Mouse (Mus musculus): ENCODE results near the gene Pink1. TPM values are rescaled to one million over a fixed set of nuclear protein-coding genes. Genes with fewer than 3 reads are reported as not detected.

Pink1 gene
- total RNA-seq, 2 experiments from 2014 or later = 193 to 198 TPM

DNA sequence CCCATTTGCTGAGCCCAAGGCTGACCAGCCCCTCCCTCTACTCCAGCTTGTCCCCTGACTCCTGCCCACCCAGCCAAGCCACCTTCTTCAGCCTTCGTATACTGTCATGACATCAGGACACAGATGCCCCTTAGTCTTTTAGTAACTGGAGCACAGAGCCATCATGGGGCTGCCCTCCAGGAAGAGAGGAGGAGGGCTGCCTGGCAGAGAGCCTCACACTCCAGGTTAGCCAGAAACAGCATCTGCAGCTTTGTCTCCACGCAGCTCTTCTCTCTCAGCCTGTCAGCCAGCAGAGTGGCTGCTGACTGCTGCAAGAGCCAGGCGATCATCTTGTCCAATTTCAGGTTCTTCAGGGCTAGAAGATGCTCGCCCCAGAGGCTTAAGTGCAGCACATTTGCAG lies 12.3 kb downstream of the Pink1 start:
- no peak for DNase-seq (ENCODE audit: low spot score in 2 of 2)

DNA sequence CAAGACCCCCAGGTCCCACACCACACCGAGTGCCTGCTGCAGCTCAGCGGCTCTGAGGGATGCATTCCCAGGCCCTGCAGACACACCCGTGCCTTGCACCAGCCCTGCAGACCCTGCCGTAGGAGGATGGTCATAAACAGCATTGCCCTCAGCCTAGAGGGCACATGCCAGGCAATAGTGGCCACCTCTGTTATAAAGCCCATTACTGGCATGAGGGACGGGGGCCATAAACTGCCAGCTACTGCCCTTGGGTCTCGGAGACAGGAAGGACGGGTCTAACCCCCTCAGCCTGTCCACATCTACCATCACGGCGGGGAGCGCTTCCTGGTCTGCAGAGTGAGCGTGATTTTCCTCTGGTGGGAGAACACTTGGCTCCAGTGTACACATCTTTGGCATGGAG lies 13.1 kb downstream of the Pink1 start:
- no peak for DNase-seq (ENCODE audit: low spot score in 2 of 2)

DNA sequence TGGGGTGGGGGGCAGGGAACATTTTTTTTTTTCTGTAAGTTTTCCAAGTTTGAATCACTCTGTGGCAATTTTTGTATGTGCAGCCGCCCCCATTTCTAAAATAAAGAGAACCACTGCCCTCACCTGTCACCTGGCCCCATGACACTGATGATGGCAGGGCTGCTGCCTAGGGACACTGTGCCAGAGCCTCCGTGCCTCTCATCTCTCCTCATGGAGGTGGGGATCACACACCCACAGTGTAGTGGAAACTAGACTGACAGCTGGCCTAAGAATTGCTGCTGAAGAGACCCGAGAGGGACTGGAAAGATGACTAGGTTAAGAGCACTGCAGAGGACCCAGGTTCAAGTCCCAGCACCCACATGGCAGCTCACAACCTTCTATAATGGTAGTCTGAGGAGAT lies 14.0 kb downstream of the Pink1 start:
- DNase-seq (ENCODE audit: low spot score in 2 of 2) = no peak

DNA sequence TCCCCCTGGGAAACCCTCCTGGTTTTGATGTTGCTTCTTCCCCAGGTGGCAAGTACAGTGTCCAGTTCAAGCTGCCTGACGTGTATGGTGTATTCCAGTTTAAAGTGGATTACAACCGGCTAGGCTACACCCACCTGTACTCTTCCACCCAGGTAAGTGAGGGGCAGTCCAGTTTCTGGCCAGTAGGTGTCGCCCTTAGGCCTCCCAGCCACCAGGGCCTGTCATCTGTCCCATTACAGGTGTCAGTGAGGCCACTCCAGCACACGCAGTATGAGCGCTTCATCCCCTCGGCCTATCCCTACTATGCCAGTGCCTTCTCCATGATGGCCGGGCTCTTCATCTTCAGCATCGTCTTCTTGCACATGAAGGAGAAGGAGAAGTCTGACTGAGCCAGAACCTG lies 14.5 kb downstream of the Pink1 start:
- peak in 1 of 2 experiments; percentile 39 for DNase-seq (ENCODE audit: low spot score in 2 of 2)

DNA sequence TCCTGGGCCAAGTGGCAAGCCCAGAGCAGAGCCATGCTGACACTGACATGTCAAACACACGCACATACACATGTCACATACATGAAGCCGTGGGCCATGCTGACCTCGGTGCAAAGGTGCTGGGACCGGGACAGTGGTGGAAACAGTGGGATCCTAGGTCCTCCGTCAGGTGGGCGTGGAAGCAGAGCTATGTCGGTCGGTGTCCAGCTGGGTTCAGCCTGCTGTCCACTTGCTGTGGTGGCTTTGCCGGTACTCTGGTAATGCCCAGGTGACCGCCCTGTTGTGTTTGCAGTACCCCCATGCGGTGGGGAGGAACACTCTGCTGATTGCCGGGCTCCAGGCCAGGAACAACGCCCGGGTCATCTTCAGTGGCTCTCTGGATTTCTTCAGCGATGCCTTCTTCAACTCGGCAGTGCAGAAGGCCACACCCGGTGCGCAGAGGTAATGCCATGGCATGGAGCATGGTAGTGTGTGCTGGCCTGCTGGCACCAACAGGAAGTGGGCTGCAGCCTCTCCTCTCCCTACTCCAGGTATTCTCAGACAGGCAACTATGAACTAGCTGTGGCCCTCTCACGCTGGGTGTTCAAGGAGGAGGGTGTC lies 15.7 kb downstream of the Pink1 start:
- no peak for DNase-seq (ENCODE audit: low spot score in 2 of 2)

DNA sequence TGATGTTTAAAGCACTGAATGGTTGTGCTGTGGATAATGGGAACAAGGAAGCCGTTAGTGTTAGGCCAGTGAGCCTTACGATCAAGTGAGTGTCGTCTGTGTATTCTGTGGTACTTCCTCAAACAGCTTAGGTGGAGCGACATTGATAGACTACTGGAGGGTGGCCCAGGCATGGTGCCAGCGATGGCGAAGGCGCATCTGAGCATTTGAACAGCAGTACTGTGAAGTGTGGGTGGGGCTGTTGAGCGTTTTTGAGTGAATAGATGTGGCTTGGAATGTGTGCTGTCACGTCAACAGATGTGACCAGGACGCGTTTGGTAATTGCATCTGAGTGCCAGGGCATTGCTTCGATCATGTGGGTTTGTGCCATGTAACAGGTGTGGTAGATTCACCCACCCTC lies 18.4 kb downstream of the Pink1 start:
- no peak for DNase-seq (ENCODE audit: low spot score in 2 of 2)

DNA sequence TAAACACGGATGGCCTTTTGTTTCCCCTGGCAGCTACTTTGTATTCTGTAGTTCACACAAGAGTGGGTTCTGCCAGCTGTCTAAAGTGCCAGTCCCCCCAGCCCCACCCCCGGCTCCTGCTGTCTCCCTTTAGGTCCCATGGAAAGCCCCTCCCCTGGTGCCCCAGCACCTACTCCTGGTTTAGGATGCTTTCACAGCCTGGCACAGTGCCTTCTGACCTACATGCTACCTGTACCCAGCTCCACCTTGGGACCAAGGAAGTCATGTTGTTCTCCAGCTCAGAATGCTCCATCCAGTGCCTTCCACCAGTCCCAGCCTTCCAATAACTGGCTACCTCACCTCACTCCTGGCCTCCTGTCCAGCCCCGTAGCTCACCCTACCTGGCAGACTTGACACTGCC lies 19.1 kb downstream of the Pink1 start:
- no peak for DNase-seq (ENCODE audit: low spot score in 2 of 2)

DNA sequence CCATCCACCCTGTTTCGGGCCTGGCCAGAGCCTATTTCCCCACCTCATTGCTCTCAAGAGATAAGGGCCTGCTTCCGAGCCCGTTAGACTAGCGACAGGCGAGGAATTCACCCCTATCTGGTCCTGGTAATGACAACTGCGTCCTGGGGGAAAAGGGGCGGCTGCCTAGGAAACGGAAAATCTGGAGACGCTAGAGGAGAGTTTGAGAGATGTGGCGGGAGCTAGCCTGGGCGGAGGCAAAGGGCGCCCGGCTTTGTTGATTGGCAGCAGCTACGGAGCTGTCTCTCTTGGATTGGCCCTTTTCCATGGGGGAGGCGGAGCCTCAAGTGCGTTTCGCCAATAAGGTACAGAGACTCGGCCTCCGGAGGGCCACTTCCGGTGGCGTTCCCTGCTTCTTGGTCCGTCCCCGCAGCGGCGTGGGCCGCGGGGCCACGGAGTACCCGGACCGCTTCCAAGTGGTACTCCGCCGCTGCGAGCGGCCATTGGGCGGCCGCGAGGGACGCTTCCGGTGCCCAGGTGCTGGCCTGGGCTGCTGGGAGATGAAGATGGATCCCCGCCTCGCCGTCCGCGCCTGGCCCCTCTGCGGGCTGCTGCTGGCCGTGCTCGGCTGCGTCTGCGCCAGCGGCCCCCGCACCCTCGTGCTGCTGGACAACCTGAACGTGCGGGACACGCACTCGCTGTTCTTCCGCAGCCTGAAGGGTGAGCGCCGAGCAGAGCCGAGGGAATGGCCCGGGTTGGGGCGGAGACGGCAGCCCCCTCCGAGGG lies 21.6 kb downstream of the Pink1 start, which contains the start of gene Ddost:
Ddost (plus strand) TSS at position 391 of the 765 bp plus-strand sequence.
- DNase-seq (ENCODE audit: low spot score in 2 of 2) = peak; percentile 89 to 92

DNA sequence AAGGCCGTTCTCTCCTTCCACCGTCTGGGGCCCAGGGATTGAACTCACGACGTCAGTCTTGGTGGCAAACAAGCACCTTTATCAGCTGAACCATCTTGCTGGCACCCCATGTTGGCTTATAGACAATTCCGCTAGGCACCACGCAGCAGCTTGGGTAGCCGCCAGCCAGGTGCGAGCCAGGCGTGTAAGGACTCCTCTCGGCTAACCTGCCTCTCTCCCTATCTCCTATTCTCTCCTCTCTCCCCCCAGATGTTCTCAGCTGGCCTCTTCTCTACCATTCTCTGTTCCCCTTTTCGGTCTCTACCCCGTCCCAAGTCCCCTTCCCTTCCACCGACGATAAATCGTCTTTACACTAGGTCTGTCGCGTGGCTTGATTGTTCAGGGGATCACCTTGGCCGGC lies 22.4 kb downstream of the Pink1 start:
- no peak for DNase-seq (ENCODE audit: low spot score in 2 of 2)

DNA sequence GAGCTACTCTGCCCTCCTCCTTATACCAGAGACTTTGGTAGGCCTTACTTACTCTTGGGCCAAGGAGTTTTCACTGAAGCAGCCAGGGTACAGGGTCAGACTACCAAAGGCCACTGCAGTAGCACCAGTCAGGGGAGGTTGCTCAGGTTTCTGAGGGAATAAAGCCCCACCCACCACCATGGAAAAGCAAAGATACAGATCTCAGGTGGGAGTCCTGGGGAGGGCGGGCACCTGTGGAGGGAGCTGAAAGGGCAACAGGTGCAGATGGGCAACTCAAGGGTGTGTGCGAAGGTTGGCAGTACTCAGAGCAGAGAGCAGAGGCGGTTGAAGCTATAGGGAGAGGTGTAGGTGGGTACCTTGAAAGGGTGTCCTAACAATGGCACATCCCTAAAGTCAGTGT lies 23.1 kb downstream of the Pink1 start:
- DNase-seq (ENCODE audit: low spot score in 2 of 2) = no peak

DNA sequence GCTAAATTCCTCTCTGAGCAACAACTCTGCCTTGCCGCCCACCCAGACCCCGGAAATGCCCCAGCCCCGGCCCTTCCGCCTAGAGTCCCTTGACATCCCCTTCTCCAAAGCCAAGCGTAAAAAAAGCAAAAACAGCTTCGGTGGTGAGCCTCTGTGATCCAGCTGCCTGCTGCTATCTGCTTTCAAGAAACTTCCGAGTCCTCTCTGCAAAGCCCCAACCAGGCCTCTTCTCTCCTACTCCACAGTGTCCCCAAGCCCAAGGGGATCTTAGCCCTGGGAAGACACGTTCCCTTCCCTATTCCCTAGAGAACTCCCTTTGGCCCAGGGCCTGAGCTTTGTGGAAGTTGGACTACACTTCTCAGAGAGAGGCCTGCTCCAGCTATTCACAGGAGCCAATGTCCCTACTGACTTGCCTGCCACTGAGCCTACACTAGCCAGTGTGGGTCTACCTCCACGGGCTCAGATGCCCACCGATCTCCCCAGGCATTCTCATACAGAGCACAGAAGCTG lies 24.8 kb downstream of the Pink1 start:
- no peak for DNase-seq (ENCODE audit: low spot score in 2 of 2)

DNA sequence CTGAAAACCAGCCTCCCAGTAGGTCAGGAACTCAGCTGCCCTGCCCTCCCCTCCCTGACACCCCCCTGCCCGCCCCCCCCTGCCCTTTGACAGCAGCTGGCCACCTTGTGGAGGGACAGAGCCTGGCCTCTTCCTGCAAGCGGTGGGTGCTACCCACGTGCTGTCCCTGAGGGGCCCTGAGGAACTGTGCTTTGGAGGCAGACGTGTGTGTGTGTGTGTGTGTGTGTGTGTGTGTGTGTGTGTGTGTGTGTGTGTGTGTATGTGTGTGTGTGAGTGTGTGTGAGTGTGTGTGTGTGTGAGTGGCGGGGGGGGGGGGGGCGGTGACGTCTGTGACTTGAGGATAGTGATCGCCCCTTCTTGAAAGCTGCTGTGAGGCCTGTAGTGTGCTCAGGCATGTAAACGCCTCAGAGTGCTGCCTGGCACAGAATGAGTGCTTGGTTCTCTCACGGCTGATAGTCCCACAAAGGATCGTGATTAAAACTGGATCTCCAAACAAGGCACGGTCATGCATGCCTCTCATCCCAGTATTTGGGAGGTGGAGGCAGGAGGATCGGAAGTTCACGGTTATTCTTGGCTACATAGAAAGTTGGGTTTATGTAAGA lies 32.1 kb downstream of the Pink1 start:
- no peak for DNase-seq (ENCODE audit: low spot score in 2 of 2)

DNA sequence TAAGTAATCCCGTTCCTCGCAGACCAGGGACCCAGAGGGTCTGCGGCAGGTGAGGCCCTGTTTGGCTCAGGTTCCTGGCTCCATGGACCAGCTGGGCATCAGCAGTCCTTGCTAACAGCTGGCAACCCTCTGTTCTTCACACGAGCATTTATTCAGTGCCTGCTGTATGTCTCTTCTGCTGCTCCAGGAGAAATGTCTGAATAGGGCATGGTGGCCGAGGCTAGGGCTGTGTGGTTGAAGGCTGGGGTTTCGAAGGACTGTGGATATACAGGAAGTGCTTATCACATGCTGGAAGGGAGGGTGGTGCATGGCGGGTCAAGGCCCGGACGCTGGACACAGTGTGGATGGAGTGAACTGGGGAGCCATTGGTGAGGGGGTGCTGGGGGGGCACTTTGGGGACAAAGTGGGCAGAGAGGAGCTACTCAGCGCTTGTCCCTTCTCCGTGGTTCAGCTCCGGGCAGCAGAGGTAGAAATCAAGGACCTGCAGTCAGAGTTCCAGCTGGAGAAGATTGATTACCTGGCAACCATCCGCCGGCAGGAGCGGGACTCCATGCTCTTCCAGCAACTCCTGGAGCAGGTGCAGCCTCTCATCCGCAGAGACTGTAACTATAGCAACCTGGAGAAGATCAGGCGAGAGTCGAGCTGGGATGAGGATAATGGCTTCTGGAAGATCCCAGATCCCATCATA lies 32.7 kb downstream of the Pink1 start:
- no peak for DNase-seq (ENCODE audit: low spot score in 2 of 2)

DNA sequence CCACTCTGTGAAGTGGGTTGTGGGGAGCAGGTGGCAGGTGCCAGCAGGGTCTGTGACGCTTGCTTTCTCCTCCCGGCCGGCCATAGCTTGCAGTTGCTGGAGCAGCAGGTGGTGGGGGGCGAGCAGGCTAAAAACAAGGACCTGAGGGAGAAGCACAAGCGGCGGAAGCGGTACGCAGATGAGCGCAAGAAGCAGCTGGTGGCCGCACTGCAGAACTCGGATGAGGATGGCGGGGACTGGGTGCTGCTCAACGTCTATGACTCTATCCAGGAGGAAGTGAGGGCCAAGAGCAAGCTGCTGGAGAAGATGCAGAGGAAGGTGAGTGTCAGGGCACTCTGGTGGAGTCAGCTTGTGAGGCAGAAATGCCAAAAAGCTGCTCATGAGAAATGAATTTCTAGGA lies 34.1 kb downstream of the Pink1 start:
- no peak for DNase-seq (ENCODE audit: low spot score in 2 of 2)

DNA sequence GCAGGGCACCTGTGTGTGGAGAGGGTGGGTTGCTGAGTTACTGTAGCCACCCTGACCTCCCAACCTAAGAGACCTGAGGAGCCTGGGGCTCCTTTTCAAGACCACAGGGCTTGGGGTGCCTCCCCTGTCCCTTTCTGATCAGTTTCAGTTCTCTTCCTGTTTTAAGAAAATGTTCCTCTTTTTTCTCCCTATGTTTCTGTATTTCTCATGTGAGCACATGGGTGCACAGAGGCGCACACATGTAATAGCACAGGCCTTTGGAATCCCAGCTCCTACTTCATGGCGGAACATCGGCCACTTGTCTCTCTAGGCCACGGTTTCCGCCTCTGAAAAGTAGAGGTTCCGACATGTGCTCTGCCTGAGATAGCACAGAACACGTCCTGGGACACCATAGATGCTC lies 37.4 kb downstream of the Pink1 start:
- no peak for DNase-seq (ENCODE audit: low spot score in 2 of 2)

DNA sequence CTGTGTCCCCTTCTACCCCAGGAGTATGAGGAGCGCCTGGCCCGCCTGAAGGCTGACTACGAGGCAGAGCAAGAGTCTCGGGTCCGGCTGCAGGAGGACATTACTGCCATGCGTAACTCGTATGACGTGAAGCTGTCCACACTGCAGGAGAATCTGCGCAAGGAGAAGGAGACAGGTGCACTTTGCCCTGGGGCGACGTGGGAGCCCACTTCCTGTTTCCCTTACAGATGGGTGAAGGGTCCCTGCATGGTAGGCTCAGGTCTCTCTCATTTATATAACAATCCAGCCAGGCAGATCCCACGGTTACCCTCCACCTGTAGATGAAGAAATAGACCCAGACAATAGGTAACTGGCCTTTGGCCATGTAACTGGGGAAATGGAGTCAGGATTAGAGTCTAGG lies 39.7 kb downstream of the Pink1 start:
- no peak for DNase-seq (ENCODE audit: low spot score in 2 of 2)

DNA sequence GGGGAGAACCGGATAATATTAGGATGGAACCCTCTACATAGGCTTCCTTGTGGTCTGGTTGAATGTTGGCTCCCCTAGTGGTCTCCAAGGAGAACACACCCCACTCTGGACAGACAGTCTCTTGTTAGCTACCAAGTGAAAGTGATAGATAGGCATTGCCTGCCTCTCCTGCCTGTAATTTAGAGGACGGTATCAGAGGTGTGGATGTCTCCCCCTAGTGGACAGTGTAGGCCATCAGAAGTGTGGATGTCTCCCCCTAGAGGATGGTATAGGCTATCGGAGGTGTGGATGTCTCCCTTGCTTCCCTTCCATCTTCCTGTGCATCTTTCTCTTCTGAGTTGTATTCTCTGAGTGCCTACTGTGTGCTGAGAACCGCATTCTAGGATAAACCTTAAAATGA lies 43.3 kb downstream of the Pink1 start:
- peak in 1 of 2 experiments; percentile 45 for DNase-seq (ENCODE audit: low spot score in 2 of 2)

DNA sequence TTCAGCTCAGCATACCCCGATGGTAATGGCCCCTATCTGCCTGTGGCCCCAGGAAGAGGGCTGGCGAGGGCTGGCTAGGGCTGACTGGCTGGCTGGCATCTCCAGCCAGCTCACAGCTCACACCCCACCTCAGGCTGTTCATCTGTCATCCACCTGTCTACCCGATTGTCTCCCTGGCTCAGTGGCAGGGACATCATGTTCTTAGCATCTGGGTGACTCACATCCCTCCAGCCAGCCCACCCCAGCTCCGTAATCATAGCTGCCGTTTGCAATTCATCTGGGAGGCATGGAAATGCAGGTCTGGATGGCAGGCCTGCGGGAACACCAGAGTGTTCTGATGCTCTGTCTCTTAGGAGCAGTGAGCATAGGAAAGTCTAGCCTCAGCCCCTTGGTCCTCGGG lies 47.8 kb downstream of the Pink1 start:
- DNase-seq (ENCODE audit: low spot score in 2 of 2) = no peak

DNA sequence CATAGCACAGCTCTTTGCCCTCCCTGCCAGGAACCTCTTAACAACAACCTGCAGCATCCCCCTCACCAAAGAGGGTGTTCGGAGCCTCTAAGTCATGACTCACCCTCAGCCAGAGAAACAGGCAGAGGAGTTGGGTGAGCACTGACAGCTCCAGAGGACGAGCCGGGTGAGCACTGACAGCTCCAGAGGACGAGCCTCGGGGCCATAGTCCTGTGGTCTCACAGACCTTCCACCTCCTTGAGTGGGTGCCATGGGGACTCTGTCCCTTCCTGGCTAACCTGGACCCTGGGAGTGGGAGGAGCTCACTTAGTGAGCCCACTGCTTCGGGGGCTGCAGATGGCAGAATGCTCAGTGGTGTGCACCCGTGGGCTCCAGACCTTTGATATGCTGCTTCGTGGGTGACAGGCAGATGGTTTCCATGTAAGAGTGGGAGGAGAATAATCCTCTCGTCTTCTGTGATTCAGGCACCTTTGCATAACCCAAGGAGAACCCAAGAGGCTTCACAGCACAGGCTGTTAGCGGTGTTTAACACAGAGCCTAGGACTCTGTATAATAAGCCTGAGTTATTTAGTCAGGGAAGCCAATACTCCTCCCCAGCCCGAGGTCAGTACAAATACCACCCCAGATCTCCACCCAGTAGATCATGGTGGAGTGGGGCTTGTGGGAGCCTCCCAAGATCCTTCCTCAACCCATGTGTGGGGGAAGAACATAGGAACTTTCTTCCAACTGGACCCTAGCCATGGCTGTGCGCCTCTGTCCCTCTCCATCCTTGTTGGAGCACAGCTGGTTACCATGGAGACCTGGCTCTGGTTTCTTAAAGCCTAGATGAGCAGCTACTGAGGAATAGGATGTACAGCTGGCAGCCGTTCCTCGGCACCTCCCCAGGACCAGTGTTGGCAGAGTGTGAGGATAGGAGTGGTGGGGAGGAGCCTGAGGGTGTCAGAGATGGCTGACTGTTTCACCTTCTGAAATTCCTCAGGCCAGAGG lies 53.8 kb downstream of the Pink1 start:
- no peak for DNase-seq (ENCODE audit: low spot score in 2 of 2)

DNA sequence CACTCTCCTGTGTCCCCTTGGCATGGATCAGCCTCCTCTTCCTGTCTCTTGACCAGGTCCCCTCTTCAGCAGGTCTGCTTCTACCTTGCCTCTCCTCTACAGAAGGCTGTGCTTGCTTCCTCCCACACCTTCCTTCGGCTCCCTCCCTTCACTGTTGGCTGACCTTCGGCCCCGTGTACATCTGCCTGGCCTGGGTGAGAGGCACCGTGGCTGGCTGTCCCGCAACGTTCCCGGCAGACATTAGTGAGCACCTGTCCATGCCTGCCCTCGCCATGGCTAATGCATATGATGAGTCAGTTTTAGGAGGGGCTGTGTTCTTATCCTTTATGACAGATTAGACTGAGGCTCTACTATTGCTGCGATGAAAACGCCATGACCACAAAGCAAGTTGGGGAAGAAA lies 58.2 kb downstream of the Pink1 start:
- no peak for DNase-seq (ENCODE audit: low spot score in 2 of 2)

Data from adrenal gland, adult 18-20 months (tissue).